Mouse (Mus musculus) neural tube, embryonic 13.5 days (tissue): ENCODE measurements at regions not wholly inside any gene's neighbourhood (a gene's known extent, or its start where the extent isn't known, plus 50 kb on each side); places are given as distances from the start of the nearest gene placed in this dataset.

Experiments
- ATAC-seq: fragments of 200-750 bp; cut with Nextera tagmentation; 2 replicates; pipeline ENCODE4 v1.8.0; 2017; ENCODE audit warnings: low read depth, mild to moderate bottlenecking, moderate TSS enrichment, moderate library complexity
- H3K27ac ChIP-seq: fragments of 300-500 bp; sonication (generic); replicated peaks from 2 replicates; pipeline ENCODE4 v1.5.1; 2015; ENCODE audit warnings: moderate library complexity, mild to moderate bottlenecking, inconsistent platforms
- H3K27me3 ChIP-seq: fragments of 300-500 bp; sonication (generic); 2 replicates; pipeline ENCODE4 v1.6.1; 2015; ENCODE audit warnings: mild to moderate bottlenecking, inconsistent platforms
- H3K36me3 ChIP-seq: fragments of 300-500 bp; sonication (generic); 2 replicates; pipeline ENCODE4 v1.6.1; 2015; ENCODE audit warnings: mild to moderate bottlenecking, inconsistent platforms
- H3K4me1 ChIP-seq: fragments of 300-500 bp; sonication (generic); replicated peaks from 2 replicates; pipeline ENCODE4 v1.6.1; 2015; ENCODE audit warnings: inconsistent platforms
- H3K4me2 ChIP-seq: fragments of 300-500 bp; sonication (generic); 2 replicates; pipeline ENCODE4 v1.6.1; 2015; ENCODE audit warnings: inconsistent platforms, mild to moderate bottlenecking, moderate library complexity
- H3K4me3 ChIP-seq: fragments of 300-500 bp; sonication (generic); 2 replicates; pipeline ENCODE4 v1.5.1; 2015; ENCODE audit warnings: mild to moderate bottlenecking, inconsistent platforms
- H3K9ac ChIP-seq: fragments of 300-500 bp; sonication (generic); 2 replicates; pipeline ENCODE4 v1.6.1; 2015; ENCODE audit warnings: moderate library complexity, mild to moderate bottlenecking, inconsistent platforms
- H3K9me3 ChIP-seq: fragments of 300-500 bp; sonication (generic); 2 replicates; pipeline ENCODE4 v1.6.1; 2016; ENCODE audit warnings: inconsistent platforms
- WGBS: fragments of 180-500 bp; shearing (Covaris S2); methylation state at CpG from one replicate; pipeline ENCODE4 v1.1.7; 2015; 5-methylcytosine and 5-hydroxymethylcytosine counted together

DNA sequence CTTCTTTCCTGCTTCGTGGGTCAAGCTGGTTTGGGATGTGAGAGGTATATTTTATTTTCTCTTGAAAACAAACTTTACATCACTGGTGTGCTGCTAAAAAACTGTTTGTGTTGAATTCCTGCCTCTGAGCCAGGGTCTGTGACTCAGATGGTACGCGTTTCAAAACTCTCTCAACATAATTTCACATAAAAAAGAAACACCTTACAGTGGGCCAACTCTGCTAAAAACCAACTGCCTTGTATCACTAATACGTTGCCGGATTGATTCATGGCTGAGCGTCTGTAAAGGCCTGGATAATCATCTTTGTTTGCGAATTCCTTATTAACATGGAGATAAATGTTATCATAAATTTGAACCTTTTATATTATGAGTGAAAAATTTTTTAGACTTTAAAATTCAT, 428.7 kb downstream of the Fgf9 start:
- 90% methylated on average over 7 of the region's 7 CpGs for WGBS
- Histone ChIP-seq H3K4me2 (no peak overlapping the region), H3K4me3 (no peak overlapping the region), H3K36me3 (no peaks in the 10 kb centered on the region), H3K27me3 (no peaks in the 10 kb centered on the region), H3K9me3 (no peaks in the 10 kb centered on the region), H3K4me1 (peaks cover 7% of the 10 kb centered on the region), H3K9ac (no peak overlapping the region), H3K27ac (no peak overlapping the region)
- no peak for ATAC-seq

DNA sequence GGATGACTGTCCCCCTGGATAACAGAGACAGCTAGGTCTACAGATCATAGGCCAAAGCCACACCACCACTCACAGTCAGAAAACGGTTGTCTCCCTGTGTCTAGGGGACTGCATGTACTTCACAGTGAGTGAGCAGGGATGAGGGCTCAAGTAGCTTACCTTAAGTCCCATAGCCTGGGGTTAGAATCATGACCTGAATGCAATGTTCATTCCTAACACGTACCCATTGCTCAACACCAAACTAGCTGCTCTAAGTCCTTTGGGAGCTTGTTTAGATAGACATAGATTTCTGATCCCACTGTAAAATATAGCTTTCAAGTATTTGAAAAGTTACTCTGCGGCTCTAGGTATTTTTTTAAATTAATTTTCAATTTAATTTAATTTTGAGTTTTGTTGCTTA, 426.6 kb downstream of the Fgf9 start:
- Histone ChIP-seq H3K27me3 (no peaks in the 10 kb centered on the region), H3K4me1 (peaks cover 7% of the 10 kb centered on the region), H3K36me3 (no peaks in the 10 kb centered on the region), H3K4me2 (no peak overlapping the region), H3K9ac (no peak overlapping the region), H3K9me3 (no peaks in the 10 kb centered on the region), H3K4me3 (no peak overlapping the region), H3K27ac (no peak overlapping the region)
- WGBS: 95% methylated on average over 3 of the region's 3 CpGs
- no peak for ATAC-seq

- Histone ChIP-seq H3K4me1 (peaks cover under 1% of the 10 kb centered on the region), H3K27me3 (no peaks in the 10 kb centered on the region), H3K9ac (no peak overlapping the region), H3K36me3 (no peaks in the 10 kb centered on the region), H3K9me3 (no peaks in the 10 kb centered on the region), H3K27ac (no peak overlapping the region), H3K4me2 (no peak overlapping the region), H3K4me3 (no peak overlapping the region)
- no peak for ATAC-seq
- WGBS: 80% methylated on average over 5 of the region's 5 CpGs
These were observed 424.1 kb downstream of the Fgf9 start for GRCm38 (mm10) chr14:58494400-58494987.

GRCm38 (mm10) chr14:58492118-58492517, 421.8 kb downstream of the Fgf9 start:
- H3K9ac ChIP-seq: no peak overlapping the region
- no peak overlapping the region for H3K4me2 ChIP-seq
- H3K27me3 ChIP-seq: no peaks in the 10 kb centered on the region
- no peak overlapping the region for H3K27ac ChIP-seq
- no peak overlapping the region for H3K4me3 ChIP-seq
- WGBS: 81% methylated on average over 2 of the region's 2 CpGs
- H3K4me1 ChIP-seq: no peaks in the 10 kb centered on the region
- ATAC-seq: no peak
- H3K36me3 ChIP-seq: no peaks in the 10 kb centered on the region
- H3K9me3 ChIP-seq: no peaks in the 10 kb centered on the region

GRCm38 (mm10) chr14:58488803-58489202, 418.5 kb downstream of the Fgf9 start:
- Histone ChIP-seq H3K27me3 (no peaks in the 10 kb centered on the region), H3K4me3 (no peak overlapping the region), H3K9ac (no peak overlapping the region), H3K9me3 (no peaks in the 10 kb centered on the region), H3K4me2 (no peak overlapping the region), H3K27ac (no peak overlapping the region), H3K36me3 (no peaks in the 10 kb centered on the region), H3K4me1 (no peaks in the 10 kb centered on the region)
- no peak for ATAC-seq
- WGBS: 85% methylated on average over 6 of the region's 6 CpGs

- Histone ChIP-seq H3K27ac (no peak overlapping the region), H3K4me2 (no peak overlapping the region), H3K4me1 (no peaks in the 10 kb centered on the region), H3K4me3 (no peak overlapping the region), H3K9ac (no peak overlapping the region), H3K36me3 (no peaks in the 10 kb centered on the region), H3K27me3 (no peaks in the 10 kb centered on the region), H3K9me3 (no peaks in the 10 kb centered on the region)
- 94% methylated on average over 6 of the region's 6 CpGs for WGBS
- ATAC-seq: no peak
These were observed 417.5 kb downstream of the Fgf9 start for GRCm38 (mm10) chr14:58487836-58488235.

- ATAC-seq: no peak
- WGBS: 95% methylated on average over 2 of the region's 2 CpGs
These were observed 410.1 kb downstream of the Fgf9 start for GRCm38 (mm10) chr14:58480454-58480853.

GRCm38 (mm10) chr14:58470678-58471077, 400.3 kb downstream of the Fgf9 start:
- H3K4me2 ChIP-seq: no peak overlapping the region
- WGBS: 22% methylated on average over 3 of the region's 3 CpGs

More at GRCm38 (mm10) chr14:58480454-58480853, 410.1 kb downstream of the Fgf9 start:
- no peak overlapping the region for H3K9ac ChIP-seq
- no peak overlapping the region for H3K4me2 ChIP-seq
- no peak overlapping the region for H3K4me3 ChIP-seq
- no peaks in the 10 kb centered on the region for H3K36me3 ChIP-seq
- H3K27me3 ChIP-seq: no peaks in the 10 kb centered on the region
- H3K4me1 ChIP-seq: no peaks in the 10 kb centered on the region
- H3K27ac ChIP-seq: no peak overlapping the region
- H3K9me3 ChIP-seq: no peaks in the 10 kb centered on the region

GRCm38 (mm10) chr14:58468451-58468850, 398.1 kb downstream of the Fgf9 start:
- no peak overlapping the region for H3K4me2 ChIP-seq
- no peak overlapping the region for H3K9ac ChIP-seq
- no peak for ATAC-seq
- WGBS: 65% methylated on average over 7 of the region's 7 CpGs
- H3K4me3 ChIP-seq: no peak overlapping the region
- no peaks in the 10 kb centered on the region for H3K9me3 ChIP-seq
- H3K27ac ChIP-seq: no peak overlapping the region
- no peaks in the 10 kb centered on the region for H3K36me3 ChIP-seq
- H3K4me1 ChIP-seq: peaks cover 5% of the 10 kb centered on the region; the same call in 1 of the 2 replicates
- no peaks in the 10 kb centered on the region for H3K27me3 ChIP-seq

More at GRCm38 (mm10) chr14:58470678-58471077, 400.3 kb downstream of the Fgf9 start:
- no peak overlapping the region for H3K27ac ChIP-seq
- H3K4me3 ChIP-seq: no peak overlapping the region
- peaks cover 5% of the 10 kb centered on the region; the same call in 1 of the 2 replicates for H3K4me1 ChIP-seq
- no peaks in the 10 kb centered on the region for H3K9me3 ChIP-seq
- ATAC-seq: no peak
- H3K27me3 ChIP-seq: no peaks in the 10 kb centered on the region
- H3K9ac ChIP-seq: no peak overlapping the region
- H3K36me3 ChIP-seq: no peaks in the 10 kb centered on the region

DNA sequence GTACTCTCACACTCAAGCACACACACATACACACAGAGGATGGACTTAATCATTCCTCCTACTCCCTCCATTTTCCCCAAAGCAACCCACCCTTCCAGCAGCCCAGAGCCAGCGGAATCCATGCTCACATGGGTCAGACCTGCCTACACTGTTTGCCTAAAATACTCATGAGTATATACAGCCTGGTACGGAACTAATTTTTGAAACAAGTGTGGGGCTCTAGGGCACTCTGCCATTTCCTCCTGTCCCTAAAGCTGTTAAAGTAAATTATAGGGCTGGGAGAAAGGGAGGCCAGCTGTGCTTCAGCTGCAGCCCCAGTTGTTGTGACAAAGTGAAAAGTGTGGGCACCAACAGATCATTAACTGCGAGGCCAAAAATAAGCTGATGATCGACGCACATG, 397.5 kb downstream of the Fgf9 start:
- H3K4me2 ChIP-seq: no peak overlapping the region
- no peak for ATAC-seq
- no peaks in the 10 kb centered on the region for H3K27me3 ChIP-seq
- H3K4me3 ChIP-seq: no peak overlapping the region
- H3K36me3 ChIP-seq: no peaks in the 10 kb centered on the region
- H3K9me3 ChIP-seq: no peaks in the 10 kb centered on the region
- H3K9ac ChIP-seq: no peak overlapping the region
- H3K4me1 ChIP-seq: peaks cover 5% of the 10 kb centered on the region; the same call in 1 of the 2 replicates
- no peak overlapping the region for H3K27ac ChIP-seq
- WGBS: 59% methylated on average over 5 of the region's 5 CpGs

DNA sequence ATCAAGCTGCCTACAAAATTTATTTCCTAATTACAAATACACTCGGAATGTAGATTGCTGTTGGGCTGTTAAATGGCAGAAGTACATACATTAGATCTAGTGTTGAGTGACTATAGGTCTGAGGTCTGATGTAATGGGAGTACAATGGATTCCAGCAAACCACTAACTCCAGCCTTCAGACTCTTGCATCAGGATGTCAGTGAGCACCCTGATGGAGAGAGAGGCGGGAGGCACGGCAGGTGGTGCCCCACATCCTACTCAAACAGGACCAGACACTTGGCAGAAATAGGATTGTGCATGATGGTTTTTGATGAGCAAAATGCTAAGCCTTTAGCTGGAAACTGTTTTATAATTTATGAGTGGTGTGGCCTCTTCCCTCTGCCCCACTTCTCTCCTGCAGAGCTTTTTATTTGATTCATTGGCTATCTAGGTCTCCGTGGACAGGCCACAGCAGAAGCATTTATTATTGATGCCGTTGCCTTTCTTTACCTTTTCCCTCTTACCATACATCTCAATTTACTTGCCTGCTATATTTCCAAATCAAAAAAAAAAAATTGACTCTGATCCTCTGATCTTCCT, 376.5 kb downstream of the Fgf9 start:
- Histone ChIP-seq H3K36me3 (no peaks in the 10 kb centered on the region), H3K4me1 (peaks cover 5% of the 10 kb centered on the region; the same call in 1 of the 2 replicates), H3K4me3 (no peak overlapping the region), H3K27me3 (no peaks in the 10 kb centered on the region), H3K9ac (no peak overlapping the region), H3K27ac (no peak overlapping the region), H3K9me3 (no peaks in the 10 kb centered on the region), H3K4me2 (no peak overlapping the region)
- 72% methylated on average over 5 of the region's 5 CpGs for WGBS
- ATAC-seq: 0 out of 2 replicates have a peak, but pooled peaks have one; percentile 36

DNA sequence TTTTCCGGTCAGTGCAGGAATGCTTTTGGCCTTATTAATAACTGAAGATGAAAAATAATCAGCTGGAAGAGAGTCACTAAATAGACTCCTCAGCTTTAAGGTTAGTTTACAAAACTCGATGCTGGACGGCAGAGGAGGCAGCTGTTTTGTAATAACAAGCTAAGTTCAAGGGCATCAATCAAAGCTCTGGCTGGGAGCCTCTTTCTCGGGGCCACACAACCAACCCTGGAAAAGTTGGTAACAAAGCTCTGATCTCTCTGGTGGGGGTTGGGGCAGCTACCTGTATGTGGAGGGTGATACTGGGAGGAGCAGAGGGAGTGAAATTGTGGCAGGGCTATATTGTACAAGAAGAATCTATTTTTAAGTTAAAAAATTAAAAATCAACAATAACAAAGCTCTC, 374.1 kb downstream of the Fgf9 start:
- no peak for ATAC-seq
- H3K27me3 ChIP-seq: no peaks in the 10 kb centered on the region
- H3K4me2 ChIP-seq: no peak overlapping the region
- no peak overlapping the region for H3K27ac ChIP-seq
- WGBS: 71% methylated on average over 4 of the region's 4 CpGs
- H3K4me1 ChIP-seq: peaks cover 5% of the 10 kb centered on the region; the same call in 1 of the 2 replicates
- no peak overlapping the region for H3K4me3 ChIP-seq
- H3K36me3 ChIP-seq: no peaks in the 10 kb centered on the region
- no peak overlapping the region for H3K9ac ChIP-seq
- H3K9me3 ChIP-seq: no peaks in the 10 kb centered on the region

DNA sequence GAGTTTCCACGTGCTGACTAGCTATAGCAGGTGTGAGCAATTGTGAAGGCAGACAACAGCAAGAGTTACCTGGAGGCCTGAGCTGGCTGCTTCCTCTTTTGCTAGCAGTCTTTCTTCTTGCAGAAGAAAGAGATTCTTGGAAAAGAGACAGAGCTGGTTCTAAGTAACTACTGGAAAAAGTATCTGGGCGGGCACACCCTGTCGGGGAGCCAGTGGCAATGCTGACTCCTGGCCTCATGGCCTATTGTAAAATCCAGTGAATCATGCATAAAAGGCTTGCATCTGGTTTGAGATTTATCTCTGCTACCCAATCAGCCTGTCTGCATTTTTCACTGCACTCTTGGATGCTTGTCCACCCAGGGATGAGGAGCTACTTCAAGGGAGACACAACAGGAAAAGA, 372.2 kb downstream of the Fgf9 start:
- no peak for ATAC-seq
- no peaks in the 10 kb centered on the region for H3K9me3 ChIP-seq
- no peak overlapping the region for H3K9ac ChIP-seq
- 89% methylated on average over 3 of the region's 3 CpGs for WGBS
- no peaks in the 10 kb centered on the region for H3K36me3 ChIP-seq
- no peaks in the 10 kb centered on the region; the same call in 1 of the 2 replicates for H3K4me1 ChIP-seq
- H3K4me3 ChIP-seq: no peak overlapping the region
- H3K27me3 ChIP-seq: no peaks in the 10 kb centered on the region
- no peak overlapping the region for H3K4me2 ChIP-seq
- no peak overlapping the region for H3K27ac ChIP-seq
